Mouse (Mus musculus): Measurements from ENCODE around the gene Obp2b.

Gene Obp2b

GRCm38 (mm10) chr2:25779076-25779475 is 42.3 kb downstream of the Obp2b start:
- no peak for DNase-seq

DNA sequence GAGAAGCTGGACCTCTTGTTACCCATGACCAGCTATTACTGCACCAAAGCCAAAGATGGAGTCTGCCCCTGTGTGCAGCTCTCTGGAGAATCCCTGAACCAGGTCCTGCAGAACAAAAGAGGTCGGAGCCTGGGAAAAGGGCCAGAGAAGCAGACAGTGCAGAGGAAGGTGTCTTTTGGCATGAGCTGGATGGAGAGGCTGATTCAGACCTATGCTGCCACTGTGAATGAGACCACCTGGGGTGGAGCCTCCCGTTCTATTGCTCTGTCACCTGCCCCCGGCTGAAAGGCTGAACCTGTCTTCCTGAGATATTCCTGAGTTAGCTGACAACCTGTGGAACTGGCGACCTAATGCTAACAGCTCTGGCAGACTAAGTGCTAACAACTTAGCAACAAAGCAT is 44.1 kb downstream of the Obp2b start:
- no peak for DNase-seq

DNA sequence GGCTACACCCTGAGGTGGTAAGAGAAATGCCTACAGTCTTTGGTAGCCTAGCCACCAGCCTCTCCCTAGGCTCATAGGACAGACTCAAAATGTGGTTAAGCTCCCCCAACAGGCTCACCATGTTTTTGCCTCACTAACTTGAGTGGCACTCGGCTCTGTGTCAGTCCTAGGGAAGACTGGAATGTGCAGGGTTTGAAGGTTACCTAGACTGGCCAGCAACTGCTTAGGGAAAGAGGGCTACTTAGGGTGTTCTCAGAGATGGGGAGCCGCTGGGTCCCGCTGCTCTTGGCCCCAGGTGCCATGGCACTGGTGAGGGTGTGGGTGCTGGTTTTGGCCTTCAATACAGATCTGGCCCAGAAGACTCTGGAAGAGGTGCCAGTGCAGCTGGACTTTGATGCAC is 45.1 kb downstream of the Obp2b start, which contains the start of gene Gm13539:
TSS of gene Gm13539 (plus strand) at position 301 of the 400 bp plus-strand sequence.
- DNase-seq, result no peak

DNA sequence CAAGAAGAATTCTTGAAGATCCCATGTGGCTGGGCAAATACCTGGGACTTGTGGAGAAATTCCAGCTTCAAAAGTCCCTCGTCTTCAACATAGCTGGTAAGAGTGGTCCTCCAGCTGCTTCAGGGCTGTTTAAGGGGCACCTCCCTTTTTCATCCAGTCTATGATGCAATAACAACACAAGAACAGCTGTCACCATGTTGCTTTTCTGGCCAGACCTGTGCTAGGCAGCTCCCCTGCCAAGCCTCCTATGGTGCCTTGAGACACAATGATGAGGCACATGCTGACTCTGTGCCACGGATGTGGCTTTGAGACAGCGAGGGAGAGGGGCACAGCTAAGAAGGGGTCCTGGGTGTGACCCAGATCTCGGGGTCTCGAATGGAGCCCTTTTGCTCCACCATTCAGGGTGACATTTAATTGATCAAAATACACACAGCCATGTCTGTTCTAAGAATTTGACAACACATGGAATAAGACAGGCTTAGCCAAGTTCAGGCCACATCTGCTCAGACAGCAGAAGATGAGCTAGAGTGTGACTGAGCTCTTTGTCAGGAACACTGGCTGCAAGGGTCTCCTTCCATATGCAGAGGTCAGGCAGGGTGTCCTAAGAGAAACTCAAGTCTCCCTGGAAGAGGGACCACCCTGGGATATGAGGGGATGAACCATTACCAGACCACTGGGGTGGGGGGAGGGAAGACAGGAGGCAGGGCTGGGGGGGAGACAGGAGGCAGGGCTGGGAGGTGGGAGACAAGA is 48.9 kb downstream of the Obp2b start:
- no peak for DNase-seq

DNA sequence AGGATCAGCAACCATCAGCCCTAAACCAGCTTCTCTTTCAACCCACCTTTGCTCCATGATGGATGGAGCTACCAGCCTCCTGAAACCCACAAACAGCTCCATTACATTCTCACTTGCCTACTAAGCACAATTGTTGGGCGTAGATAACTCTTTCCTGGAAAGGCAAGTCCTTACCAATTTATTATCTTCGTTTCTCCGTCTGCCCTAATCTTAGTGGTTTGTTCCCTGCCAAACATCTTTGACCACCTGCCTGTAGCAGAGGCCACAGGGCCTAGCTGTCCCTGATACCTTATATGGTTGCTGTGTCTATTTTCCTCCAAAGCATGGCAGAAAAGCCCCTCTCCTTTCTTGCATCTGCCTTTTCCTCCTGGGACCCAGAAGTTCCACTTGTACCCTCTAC is 52.3 kb downstream of the Obp2b start:
- no peak for DNase-seq
